32 mouse cellular contexts compared by ENCODE assay signal in genomic region chr11:110727357-110727961, GRCm38 (mm10).
DNase-seq lines count a peak whose midpoint lies in the region; ATAC-seq and TF ChIP-seq lines count a peak whose summit lies in the region.
"Had no signal": no experiment of that assay in that cellular context is flagged by ENCODE, and none has a peak within 500 bp of the region (broad histone marks: within the 10 kb centered on the region; RNA-seq: fewer than 3 reads in every experiment).

No protein-coding gene starts in this region.

- no peak for TF ChIP-seq EP300 in liver, postnatal 0 days (IDR thresholded peaks at IDR 0.05; ENCODE audit: low read depth)

- 44% methylated on average over 3 of the region's 3 CpGs for WGBS in liver, postnatal 0 days (ENCODE audit: insufficient replicate concordance)
- WGBS in intestine, postnatal 0 days, result 75% methylated on average over 3 of the region's 3 CpGs

- H3K27me3 ChIP-seq in liver, postnatal 0 days (ENCODE audit: insufficient read depth, low read length), result no peaks in the 10 kb centered on the region
- H3K27me3 ChIP-seq in intestine, postnatal 0 days (replicated peaks; ENCODE audit: control insufficient read depth, insufficient read depth, low read length), result no peaks in the 10 kb centered on the region
- H3K27me3 ChIP-seq: embryonic facial prominence, embryonic 12.5 days; forebrain, embryonic 12.5 days; heart, embryonic 12.5 days; limb, embryonic 12.5 days; liver, embryonic 15.5 days; lung, embryonic 15.5 days; megakaryocyte, embryonic 14.5 days; Patski had no signal

- TF ChIP-seq CTCF in liver, postnatal 0 days (IDR thresholded peaks at IDR 0.05; ENCODE audit: low read depth), result no peak
- TF ChIP-seq CTCF in intestine, postnatal 0 days (IDR thresholded peaks at IDR 0.05; ENCODE audit: low read depth), result no peak

- no peak for DNase-seq in frontal cortex, postnatal 36 days (ENCODE audit: low spot score in 2 of 2)
- peak; percentile 15 for DNase-seq in brain, adult 2 months (ENCODE audit: low read depth, low spot score)
- DNase-seq in liver, postnatal 0 days, result no peak
- no peak for DNase-seq in adrenal gland, adult 2 months
- DNase-seq in layer of hippocampus, adult 8-10 months (ENCODE audit: low spot score in 2 of 2), result no peak
- DNase-seq: adrenal gland, postnatal 14 days; cerebellum, adult 8-10 months; cerebellum, postnatal 25 days; forebrain, postnatal 0 days; gastrocnemius, postnatal 36 days; heart, adult 2 months; heart, postnatal 4 days; kidney, adult 2 months; kidney, postnatal 4 days; midbrain, embryonic 14.5 days; right cerebral cortex, postnatal 14 days; thymus, postnatal 25 days had no signal

- no peak overlapping the region for H3K27ac ChIP-seq in liver, postnatal 0 days (ENCODE audit: low read depth)
- H3K27ac ChIP-seq in intestine, postnatal 0 days (ENCODE audit: low read depth, low read length), result no peak overlapping the region
- H3K27ac ChIP-seq: embryonic facial prominence, embryonic 12.5 days; forebrain, embryonic 12.5 days; heart, adult 2 months; hindbrain, embryonic 14.5 days; limb, embryonic 12.5 days; liver, embryonic 15.5 days; lung, embryonic 15.5 days had no signal

- no peaks in the 10 kb centered on the region for H3K4me1 ChIP-seq in liver, postnatal 0 days (ENCODE audit: insufficient read depth)
- no peaks in the 10 kb centered on the region for H3K4me1 ChIP-seq in intestine, postnatal 0 days (replicated peaks; ENCODE audit: control insufficient read depth, insufficient read depth, low read length)
- H3K4me1 ChIP-seq: embryonic facial prominence, embryonic 12.5 days; forebrain, embryonic 12.5 days; heart, embryonic 12.5 days; limb, embryonic 12.5 days; liver, embryonic 15.5 days; lung, embryonic 15.5 days; megakaryocyte, embryonic 14.5 days had no signal

- no peak overlapping the region for H3K9ac ChIP-seq in liver, postnatal 0 days (replicated peaks)
- no peak overlapping the region for H3K9ac ChIP-seq in intestine, postnatal 0 days (ENCODE audit: low read depth, low read length)
- H3K9ac ChIP-seq: embryonic facial prominence, embryonic 12.5 days; forebrain, embryonic 12.5 days; forebrain, postnatal 0 days; heart, embryonic 12.5 days; hindbrain, embryonic 14.5 days; limb, embryonic 12.5 days; liver, embryonic 15.5 days; lung, embryonic 15.5 days had no signal

- H3K4me3 ChIP-seq in liver, postnatal 0 days (ENCODE audit: low read depth, low read length), result no peak overlapping the region
- no peak overlapping the region for H3K4me3 ChIP-seq in intestine, postnatal 0 days (ENCODE audit: low read depth, low read length)
- H3K4me3 ChIP-seq: embryonic facial prominence, embryonic 12.5 days; erythroblast, embryonic 14.5 days; forebrain, embryonic 12.5 days; heart, adult 2 months; heart, embryonic 12.5 days; limb, embryonic 12.5 days; liver, embryonic 15.5 days; lung, embryonic 15.5 days; megakaryocyte, embryonic 14.5 days had no signal

- H3K4me2 ChIP-seq in liver, postnatal 0 days (ENCODE audit: low read depth, low read length), result no peak overlapping the region
- H3K4me2 ChIP-seq in intestine, postnatal 0 days (replicated peaks; ENCODE audit: low read depth), result no peak overlapping the region
- H3K4me2 ChIP-seq: embryonic facial prominence, embryonic 12.5 days; forebrain, embryonic 12.5 days; heart, embryonic 12.5 days; hindbrain, embryonic 14.5 days; limb, embryonic 12.5 days; liver, embryonic 15.5 days; lung, embryonic 15.5 days had no signal

- no peaks in the 10 kb centered on the region for H3K36me3 ChIP-seq in liver, postnatal 0 days (replicated peaks; ENCODE audit: insufficient read depth, low read length)
- H3K36me3 ChIP-seq in intestine, postnatal 0 days (ENCODE audit: control insufficient read depth, insufficient read depth), result no peaks in the 10 kb centered on the region
- H3K36me3 ChIP-seq: embryonic facial prominence, embryonic 12.5 days; forebrain, embryonic 12.5 days; G1E; heart, embryonic 12.5 days; limb, embryonic 12.5 days; liver, embryonic 15.5 days; lung, embryonic 15.5 days had no signal

- peak; percentile 44; the same call in 1 of the 2 replicates for ATAC-seq in frontal cortex, adult (ENCODE audit: low TSS enrichment)
- ATAC-seq in granulocyte monocyte progenitor cell, adult 5-6 weeks (replicated peaks; ENCODE audit: poor library complexity, severe bottlenecking), result peak; percentile 92
- ATAC-seq in liver, postnatal 0 days, result peak; percentile 47; the same call in 1 of the 2 replicates
- ATAC-seq in intestine, postnatal 0 days, result no peak
- ATAC-seq: forebrain, postnatal 0 days; inflammation-experienced regulatory T-cells, adult 6 months; Patski had no signal

- no peaks in the 10 kb centered on the region for H3K9me3 ChIP-seq in liver, postnatal 0 days (ENCODE audit: low read length)
- no peaks in the 10 kb centered on the region for H3K9me3 ChIP-seq in intestine, postnatal 0 days (ENCODE audit: control insufficient read depth)
- H3K9me3 ChIP-seq: embryonic facial prominence, embryonic 12.5 days; forebrain, embryonic 12.5 days; heart, embryonic 12.5 days; limb, embryonic 12.5 days; liver, embryonic 15.5 days; lung, embryonic 15.5 days; megakaryocyte, embryonic 14.5 days had no signal
